Mouse (Mus musculus) embryonic fibroblast, embryonic 13.5 days (primary cell): Measurements from ENCODE around the gene Layn.

Source experiments
- CTCF ChIP-seq: IDR thresholded peaks from 2 replicates; pipeline ENCODE4 v1.5.1; 2011; ENCODE audit warnings: mild to moderate bottlenecking, control low read depth, low read length, moderate library complexity, borderline replicate concordance; ENCODE audit not compliant: insufficient read depth
- POLR2A ChIP-seq: IDR thresholded peaks from 2 replicates; pipeline ENCODE4 v1.6.1; 2011; ENCODE audit warnings: low read depth, mild to moderate bottlenecking, control low read depth, low read length, moderate library complexity

- TF ChIP-seq CTCF (no peak), POLR2A (no peak)
These were observed 455 bp downstream of the Layn start for GRCm38 (mm10) chr9:51076300-51076978.
